In the genomic region with DNA sequence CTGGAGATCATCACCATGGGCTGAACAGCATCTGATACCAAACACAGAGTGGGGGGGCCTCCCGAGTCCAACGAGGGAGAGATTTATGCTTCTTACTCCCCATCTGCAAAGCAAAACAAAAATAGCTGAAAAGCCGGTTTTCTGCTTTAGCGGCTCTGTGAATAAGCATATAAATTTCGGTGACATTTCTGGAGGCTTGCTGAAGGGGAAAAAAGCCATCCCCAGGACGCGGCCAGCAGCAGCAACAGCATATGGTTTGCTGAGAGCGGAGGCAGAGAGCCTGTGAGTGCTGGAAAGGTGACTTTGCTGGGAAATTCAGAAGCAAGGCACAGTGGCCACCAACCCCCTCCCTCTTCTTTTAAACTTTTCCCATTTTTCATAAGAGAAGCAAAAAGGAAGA, we compare ENCODE assay signal across 20 mouse cellular contexts.
DNase-seq lines count a peak whose midpoint lies in the region; ATAC-seq and TF ChIP-seq lines count a peak whose summit lies in the region.
"Had no signal": no experiment of that assay in that cellular context is flagged by ENCODE, and none has a peak within 500 bp of the region (broad histone marks: within the 10 kb centered on the region; RNA-seq: fewer than 3 reads in every experiment).

No protein-coding gene starts in this region.

- no peaks in the 10 kb centered on the region for H3K36me3 ChIP-seq in intestine, embryonic 14.5 days (ENCODE audit: control insufficient read depth, insufficient read depth, low read length)
- no peaks in the 10 kb centered on the region for H3K36me3 ChIP-seq in intestine, embryonic 16.5 days (ENCODE audit: control insufficient read depth, insufficient read depth, low read length)
- H3K36me3 ChIP-seq in stomach, embryonic 16.5 days (ENCODE audit: control insufficient read depth, insufficient read depth, low read length), result no peaks in the 10 kb centered on the region
- H3K36me3 ChIP-seq in stomach, postnatal 0 days (ENCODE audit: control insufficient read depth, insufficient read depth, low read length), result no peaks in the 10 kb centered on the region
- H3K36me3 ChIP-seq: embryonic facial prominence, embryonic 13.5 days; forebrain, embryonic 10.5 days; limb, embryonic 13.5 days; liver, embryonic 15.5 days; midbrain, embryonic 15.5 days had no signal

- WGBS in intestine, embryonic 14.5 days, result 36% methylated on average over 8 of the region's 8 CpGs
- WGBS in intestine, embryonic 16.5 days, result 51% methylated on average over 8 of the region's 8 CpGs
- 47% methylated on average over 8 of the region's 8 CpGs for WGBS in stomach, embryonic 16.5 days
- 49% methylated on average over 8 of the region's 8 CpGs for WGBS in stomach, postnatal 0 days

- no peak for ATAC-seq in intestine, embryonic 14.5 days (replicated peaks; ENCODE audit: low FRiP score, low TSS enrichment, low read depth)
- no peak for ATAC-seq in intestine, embryonic 16.5 days
- no peak for ATAC-seq in stomach, embryonic 16.5 days (ENCODE audit: insufficient read depth, low FRiP score)
- ATAC-seq in stomach, postnatal 0 days (ENCODE audit: low FRiP score, low TSS enrichment), result no peak
- ATAC-seq: hindbrain, embryonic 16.5 days; midbrain, embryonic 15.5 days had no signal

- no peak for TF ChIP-seq CTCF in stomach, postnatal 0 days (IDR thresholded peaks at IDR 0.05; ENCODE audit: low read depth)

- no peak for TF ChIP-seq EP300 in stomach, postnatal 0 days (optimal IDR thresholded peaks at IDR 0.05)

- H3K4me1 ChIP-seq in intestine, embryonic 14.5 days (replicated peaks; ENCODE audit: control insufficient read depth, insufficient read depth, low read length), result no peaks in the 10 kb centered on the region
- H3K4me1 ChIP-seq in intestine, embryonic 16.5 days (ENCODE audit: control insufficient read depth, insufficient read depth, low read length), result no peaks in the 10 kb centered on the region
- no peaks in the 10 kb centered on the region for H3K4me1 ChIP-seq in stomach, embryonic 16.5 days (ENCODE audit: control insufficient read depth, insufficient read depth, low read length)
- no peaks in the 10 kb centered on the region for H3K4me1 ChIP-seq in stomach, postnatal 0 days (replicated peaks; ENCODE audit: control insufficient read depth, insufficient read depth)
- H3K4me1 ChIP-seq: embryonic facial prominence, embryonic 13.5 days; forebrain, embryonic 10.5 days; limb, embryonic 13.5 days; liver, embryonic 15.5 days; megakaryocyte, embryonic 14.5 days; midbrain, embryonic 15.5 days had no signal

- H3K27ac ChIP-seq in intestine, embryonic 14.5 days (ENCODE audit: low read depth), result no peak overlapping the region
- no peak overlapping the region for H3K27ac ChIP-seq in intestine, embryonic 16.5 days (ENCODE audit: low read length)
- H3K27ac ChIP-seq in stomach, embryonic 16.5 days (ENCODE audit: low read length), result no peak overlapping the region
- no peak overlapping the region for H3K27ac ChIP-seq in stomach, postnatal 0 days (replicated peaks)
- H3K27ac ChIP-seq: embryonic facial prominence, embryonic 13.5 days; forebrain, embryonic 10.5 days; layer of hippocampus, adult 2 months; limb, embryonic 13.5 days; liver, embryonic 15.5 days; midbrain, embryonic 15.5 days had no signal

- peak overlapping the region; percentile 13; the same call in 1 of the 2 replicates for H3K4me2 ChIP-seq in intestine, embryonic 14.5 days (ENCODE audit: low read length)
- H3K4me2 ChIP-seq in intestine, embryonic 16.5 days (ENCODE audit: low read depth, low read length), result no peak overlapping the region
- H3K4me2 ChIP-seq in stomach, embryonic 16.5 days (ENCODE audit: low read depth, low read length), result peak overlapping the region; percentile 14; the same call in 1 of the 2 replicates
- H3K4me2 ChIP-seq in stomach, postnatal 0 days (replicated peaks; ENCODE audit: low read depth), result no peak overlapping the region
- H3K4me2 ChIP-seq: embryonic facial prominence, embryonic 13.5 days; limb, embryonic 13.5 days; liver, embryonic 15.5 days; midbrain, embryonic 15.5 days had no signal

- 0 out of 2 replicates have a peak, but pooled peaks cover 8% of the 10 kb centered on the region for H3K27me3 ChIP-seq in intestine, embryonic 14.5 days (replicated peaks; ENCODE audit: control insufficient read depth, insufficient read depth, low read length)
- peaks cover 5% of the 10 kb centered on the region; the same call in 1 of the 2 replicates for H3K27me3 ChIP-seq in intestine, embryonic 16.5 days (replicated peaks; ENCODE audit: control insufficient read depth, insufficient read depth, low read length)
- peaks cover 7% of the 10 kb centered on the region; the same call in 1 of the 2 replicates for H3K27me3 ChIP-seq in stomach, embryonic 16.5 days (ENCODE audit: control insufficient read depth, insufficient read depth, low read length)
- no peaks in the 10 kb centered on the region for H3K27me3 ChIP-seq in stomach, postnatal 0 days (ENCODE audit: control insufficient read depth, insufficient read depth, low read length)
- H3K27me3 ChIP-seq: liver, embryonic 15.5 days; midbrain, embryonic 15.5 days had no signal

- H3K9ac ChIP-seq in intestine, embryonic 14.5 days (ENCODE audit: low read length), result no peak overlapping the region
- no peak overlapping the region for H3K9ac ChIP-seq in intestine, embryonic 16.5 days (ENCODE audit: low read depth, low read length)
- H3K9ac ChIP-seq in stomach, embryonic 16.5 days (ENCODE audit: low read length), result no peak overlapping the region
- no peak overlapping the region for H3K9ac ChIP-seq in stomach, postnatal 0 days (ENCODE audit: low read length)
- H3K9ac ChIP-seq: embryonic facial prominence, embryonic 13.5 days; limb, embryonic 13.5 days; liver, embryonic 15.5 days; midbrain, embryonic 15.5 days had no signal

- H3K9me3 ChIP-seq in intestine, embryonic 14.5 days (ENCODE audit: control insufficient read depth, low read length), result no peaks in the 10 kb centered on the region
- no peaks in the 10 kb centered on the region for H3K9me3 ChIP-seq in intestine, embryonic 16.5 days (ENCODE audit: control insufficient read depth, low read length)
- H3K9me3 ChIP-seq in stomach, embryonic 16.5 days (replicated peaks; ENCODE audit: control insufficient read depth, low read length), result no peaks in the 10 kb centered on the region
- H3K9me3 ChIP-seq in stomach, postnatal 0 days (ENCODE audit: control insufficient read depth, low read length), result no peaks in the 10 kb centered on the region
- H3K9me3 ChIP-seq: embryonic facial prominence, embryonic 13.5 days; forebrain, embryonic 10.5 days; limb, embryonic 13.5 days; liver, embryonic 15.5 days; midbrain, embryonic 15.5 days had no signal

- no peak overlapping the region for H3K4me3 ChIP-seq in intestine, embryonic 14.5 days (ENCODE audit: low read depth, low read length)
- H3K4me3 ChIP-seq in intestine, embryonic 16.5 days (ENCODE audit: low read length), result no peak overlapping the region
- H3K4me3 ChIP-seq in stomach, embryonic 16.5 days (replicated peaks; ENCODE audit: low read length), result no peak overlapping the region
- no peak overlapping the region for H3K4me3 ChIP-seq in stomach, postnatal 0 days (ENCODE audit: low read depth, low read length)
- H3K4me3 ChIP-seq: embryonic facial prominence, embryonic 13.5 days; forebrain, embryonic 10.5 days; layer of hippocampus, adult 2 months; limb, embryonic 13.5 days; liver, embryonic 15.5 days; megakaryocyte, embryonic 14.5 days; midbrain, embryonic 15.5 days had no signal

- DNase-seq in intestine, embryonic 14.5 days (ENCODE audit: low spot score), result no peak
- DNase-seq in kidney, postnatal 4 days, result peak; percentile 26 to 44
- no peak for DNase-seq in kidney, adult 11 months
- DNase-seq in stomach, postnatal 0 days (ENCODE audit: low spot score), result no peak
- DNase-seq in cerebellum, postnatal 4 days (ENCODE audit: low spot score in 2 of 2), result no peak
- DNase-seq: adrenal gland, postnatal 36 days; cerebellum, adult 8-10 months; heart, postnatal 4 days; lung, postnatal 14 days; thymus, adult 2 months had no signal

Comparison
In these comparisons a context has a peak if more than half of its experiments do, and no peak if none do; other contexts are left out.
1. DNase-seq: peak in kidney, postnatal 4 days (2 of 2); none in intestine, embryonic 14.5 days (single experiment), kidney, adult 11 months (single experiment), stomach, postnatal 0 days (single experiment) and cerebellum, postnatal 4 days (0 of 2).
2. H3K4me2 ChIP-seq: peak in intestine, embryonic 14.5 days (single experiment) and stomach, embryonic 16.5 days (single experiment); none in intestine, embryonic 16.5 days (single experiment) and stomach, postnatal 0 days (single experiment).